Mouse (Mus musculus) heart, embryonic 10.5 days (tissue): ENCODE measurements at regions not wholly inside any gene's neighbourhood (a gene's known extent, or its start where the extent isn't known, plus 50 kb on each side); places are given as distances from the start of the nearest gene placed in this dataset.

Source experiments
- DNase-seq: peaks from one replicate; pipeline ENCODE4 v3.0.0-alpha.2; 2017; ENCODE audit warnings: low spot score
- H3K27ac ChIP-seq: fragments of 300-500 bp; sonication (generic); 2 replicates; pipeline ENCODE4 v1.5.1; 2016; ENCODE audit warnings: mild to moderate bottlenecking
- H3K27me3 ChIP-seq: fragments of 300-500 bp; sonication (generic); 2 replicates; pipeline ENCODE4 v1.6.1; 2016; ENCODE audit warnings: mild to moderate bottlenecking; ENCODE audit not compliant: poor library complexity, insufficient read depth, severe bottlenecking
- H3K36me3 ChIP-seq: fragments of 300-500 bp; sonication (generic); 2 replicates; pipeline ENCODE4 v1.6.1; 2016; ENCODE audit warnings: mild to moderate bottlenecking, moderate library complexity
- H3K4me1 ChIP-seq: fragments of 300-500 bp; sonication (generic); 2 replicates; pipeline ENCODE4 v1.6.1; 2016; ENCODE audit warnings: mild to moderate bottlenecking
- H3K4me3 ChIP-seq: fragments of 300-500 bp; sonication (generic); 2 replicates; pipeline ENCODE4 v1.5.1; 2016; ENCODE audit warnings: mild to moderate bottlenecking, moderate library complexity
- H3K9me3 ChIP-seq: fragments of 300-500 bp; sonication (generic); 2 replicates; pipeline ENCODE4 v1.6.1; 2016; ENCODE audit warnings: mild to moderate bottlenecking, moderate library complexity
- WGBS: fragments of 180-500 bp; shearing (Covaris S2); methylation state at CpG from one replicate; pipeline ENCODE4 v1.1.7; 2016; 5-methylcytosine and 5-hydroxymethylcytosine counted together

DNA sequence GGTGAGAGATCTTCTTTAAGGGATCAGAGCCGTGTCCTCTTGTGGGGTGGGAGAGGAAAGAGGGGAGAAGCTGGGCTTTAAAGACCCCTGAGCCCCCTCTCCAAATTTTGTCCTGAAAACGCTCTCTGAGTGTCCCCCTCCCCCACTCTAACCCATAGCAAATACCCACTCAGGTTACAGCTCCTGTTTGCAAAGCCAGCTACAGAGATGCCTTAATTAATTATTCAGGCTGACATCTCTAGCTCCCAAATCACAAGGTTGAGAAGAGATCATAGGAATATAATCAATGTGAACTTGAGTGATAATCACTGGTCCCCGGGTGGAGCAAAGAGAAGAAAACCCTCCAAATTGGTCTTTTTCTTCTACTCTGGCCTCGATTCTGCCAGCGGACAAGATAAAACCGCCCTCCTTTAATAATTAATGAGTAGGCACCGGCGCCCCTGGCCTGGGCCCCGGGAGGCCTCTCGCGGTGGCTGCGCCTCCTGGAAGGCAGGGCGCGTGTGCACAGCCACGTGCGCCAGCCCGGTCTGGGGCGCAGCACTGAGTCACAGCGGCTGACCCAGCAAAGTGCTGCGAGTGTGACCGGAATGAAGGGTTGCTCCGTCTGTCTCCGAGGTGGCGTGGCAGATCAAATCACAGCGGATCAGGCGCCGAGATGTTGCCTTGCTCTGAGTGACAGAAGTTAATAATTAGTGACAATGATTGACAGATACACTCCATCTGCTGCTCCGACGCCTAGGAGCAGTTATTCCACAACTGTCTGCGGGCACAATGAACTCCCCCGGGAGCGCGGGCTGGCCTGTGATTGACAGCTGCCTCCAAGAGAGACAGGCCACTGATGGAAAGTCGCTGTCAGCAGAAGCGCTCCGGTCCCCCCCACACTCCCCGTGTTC is 72.7 kb upstream of the 4930535I16Rik start:
- Histone ChIP-seq H3K4me1 (peaks cover 18% of the 10 kb centered on the region), H3K27me3 (peaks cover 45% of the 10 kb centered on the region), H3K9me3 (no peaks in the 10 kb centered on the region), H3K4me3 (peak overlapping the region; percentile 57), H3K36me3 (no peaks in the 10 kb centered on the region), H3K27ac (peak overlapping the region; percentile 73)
- no peak for DNase-seq
- WGBS: 2% methylated on average over 37 of the region's 37 CpGs
